Mouse (Mus musculus) heart, postnatal 36 days (tissue): ENCODE measurements around the gene Mrpl33. TPM values are rescaled to one million over a fixed set of nuclear protein-coding genes. Genes with fewer than 3 reads are reported as not detected.

ENCODE experiments used
- DNase-seq, 2 experiments: peaks; one replicate each; pipeline ENCODE4 v3.0.0; 2021 to 2022
- intact Hi-C: fragments of 180-260 bp; cut with DNase I; formaldehyde crosslinking; loops from one replicate; pipeline ENCODE4 v1.15.1; 2025
- microRNA-seq, 2 experiments: library from miRNA; unstranded; fragments of <30 nt; microRNA quantifications; one replicate each; pipeline ENCODE4 v1.2.0; 2021; ENCODE audit warnings: borderline number of aligned reads in 2 of 2
- total RNA-seq, 2 experiments: library from RNA; stranded (reverse); gene quantifications; 2 replicates each; pipeline ENCODE4 v1.2.3; 2021

Gene Mrpl33
- total RNA-seq, 2 experiments from 2014 or later: 314 to 335 TPM

DNA sequence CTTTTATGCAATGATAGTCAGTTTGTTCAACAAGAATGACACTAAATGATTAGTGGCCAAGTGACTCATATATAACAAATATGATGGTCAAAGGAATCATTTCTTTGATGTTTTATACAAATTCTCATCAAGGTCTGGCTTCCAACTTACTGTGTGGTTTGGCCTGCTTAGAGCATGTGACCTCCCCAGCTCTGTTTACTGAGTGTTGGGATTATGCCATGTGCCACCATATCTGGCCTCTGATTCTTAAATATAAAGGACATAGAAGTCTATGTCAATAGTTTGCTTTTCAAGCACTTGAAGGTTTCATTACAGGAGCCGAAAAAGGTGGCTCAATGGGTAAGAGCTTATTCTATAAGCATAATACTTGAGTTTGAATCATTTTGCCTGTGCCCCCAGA is 85.6 kb downstream of the Mrpl33 start:
- intact Hi-C loops: no loop called here
- DNase-seq: no peak

GRCm38 (mm10) chr5:31686040-31686439 is 89.3 kb downstream of the Mrpl33 start:
- intact Hi-C loops: no loop called here
- no peak for DNase-seq

GRCm38 (mm10) chr5:31687972-31688371 is 91.2 kb downstream of the Mrpl33 start:
- DNase-seq: no peak
- intact Hi-C loops: no loop called here

- no peak for DNase-seq
- intact Hi-C loops: no loop called here
Measured at GRCm38 (mm10) chr5:31693191-31693590, 96.5 kb downstream of the Mrpl33 start.

DNA sequence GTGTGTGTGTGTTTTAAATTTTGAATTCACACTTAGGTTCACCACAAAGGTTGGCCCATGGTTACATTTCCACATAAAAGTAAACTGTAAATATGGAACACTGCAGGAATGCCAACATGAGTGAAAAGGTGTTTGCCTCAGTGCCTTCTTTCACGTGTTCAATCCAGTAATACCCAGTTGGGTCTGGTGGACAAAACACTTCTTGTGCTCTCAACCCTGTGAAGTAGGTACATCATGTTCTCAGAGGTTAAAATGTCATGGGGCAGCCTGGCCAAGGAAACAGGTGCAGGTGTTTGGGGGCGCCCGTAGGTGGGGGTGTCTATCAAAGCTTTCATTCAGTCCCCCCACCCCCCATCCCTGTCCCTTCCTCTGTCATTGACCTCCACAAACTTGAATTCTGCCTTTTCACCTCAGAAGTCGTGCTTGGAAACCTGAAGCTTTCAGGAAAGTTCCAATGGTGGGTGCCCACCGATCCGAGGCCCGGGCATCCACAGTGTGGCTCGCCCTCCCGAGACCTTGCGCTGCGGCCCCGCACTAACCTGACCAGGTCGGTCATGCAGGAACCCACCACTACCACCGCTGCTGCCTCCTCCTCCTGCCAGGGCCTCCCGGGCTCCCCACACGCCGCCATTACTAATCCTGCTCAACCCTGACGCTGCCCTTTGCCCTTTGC is 100.4 kb downstream of the Mrpl33 start, which contains the start of gene Rbks:
TSS of gene Rbks (minus strand) at position 657 of the 673 bp plus-strand sequence.
- DNase-seq: no peak
- intact Hi-C loops: loop anchor here (2.0 to 5.0 kb wide), 3 partner anchors 82 to 500 kb away; no protein-coding TSS in a partner anchor

GRCm38 (mm10) chr5:31697644-31698296 is 101.0 kb downstream of the Mrpl33 start, which contains the start of gene Babam2:
TSS of gene Babam2 (plus strand) at chr5:31697684.
- peak; percentile 91 to 95 for DNase-seq
- intact Hi-C loops: loop anchor here (1.0 to 5.0 kb wide), 6 partner anchors 27 to 500 kb away; partner anchors contain the start of gene Fosl2

DNA sequence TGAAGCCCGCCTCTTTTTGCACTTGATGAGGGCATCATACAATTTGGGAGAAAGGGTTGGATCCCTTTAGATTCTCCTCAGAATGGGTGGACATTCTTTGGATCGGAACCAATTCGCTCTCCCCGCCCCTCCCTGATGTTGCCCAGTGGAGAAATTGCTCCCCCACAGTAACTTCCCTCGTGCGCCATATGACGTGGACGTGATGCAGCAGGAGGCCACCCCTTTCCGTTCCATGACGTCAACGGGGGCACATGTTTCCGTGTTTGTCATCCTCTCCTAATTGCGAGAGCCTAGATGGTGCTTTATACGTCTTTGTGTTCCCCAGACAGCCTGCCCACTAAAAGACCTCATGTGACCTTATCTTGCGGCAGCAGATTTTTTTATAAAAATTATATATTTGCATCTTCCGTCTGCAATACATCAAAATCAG is 101.6 kb downstream of the Mrpl33 start:
- intact Hi-C loops: loop anchor here (1.0 to 5.0 kb wide), 5 partner anchors 26 to 499 kb away; partner anchors contain the start of gene Fosl2
- peak; percentile 84 to 86 for DNase-seq

- intact Hi-C loops: loop anchor here (1.0 to 5.0 kb wide), 5 partner anchors 26 to 498 kb away; partner anchors contain the start of gene Fosl2
- no peak for DNase-seq
Measured at GRCm38 (mm10) chr5:31698931-31699330, 102.2 kb downstream of the Mrpl33 start.

GRCm38 (mm10) chr5:31699397-31699796 is 102.7 kb downstream of the Mrpl33 start:
- intact Hi-C loops: loop anchor here (2.0 to 5.0 kb wide), 4 partner anchors 25 to 498 kb away; no protein-coding TSS in a partner anchor
- no peak for DNase-seq

DNA sequence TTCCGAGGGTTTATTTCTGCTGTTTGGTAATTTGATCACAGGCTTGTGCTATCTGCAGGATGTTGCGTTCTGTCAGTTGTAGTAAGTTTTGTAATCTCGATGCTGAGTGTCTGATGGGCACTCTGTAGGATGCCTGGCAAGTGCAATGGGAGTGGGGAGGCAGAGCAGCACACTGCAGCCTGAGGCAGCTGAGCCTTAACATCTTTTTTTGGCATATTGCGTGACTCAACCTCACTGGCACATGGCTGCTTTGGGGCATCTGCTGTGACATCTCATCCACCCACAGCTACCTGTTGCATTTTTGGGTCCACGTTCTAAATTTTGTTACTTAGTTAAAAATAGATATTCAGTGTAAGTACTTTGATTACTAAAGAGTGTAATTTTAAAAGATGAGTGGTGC is 108.2 kb downstream of the Mrpl33 start:
- intact Hi-C loops: no loop called here
- DNase-seq: no peak

DNA sequence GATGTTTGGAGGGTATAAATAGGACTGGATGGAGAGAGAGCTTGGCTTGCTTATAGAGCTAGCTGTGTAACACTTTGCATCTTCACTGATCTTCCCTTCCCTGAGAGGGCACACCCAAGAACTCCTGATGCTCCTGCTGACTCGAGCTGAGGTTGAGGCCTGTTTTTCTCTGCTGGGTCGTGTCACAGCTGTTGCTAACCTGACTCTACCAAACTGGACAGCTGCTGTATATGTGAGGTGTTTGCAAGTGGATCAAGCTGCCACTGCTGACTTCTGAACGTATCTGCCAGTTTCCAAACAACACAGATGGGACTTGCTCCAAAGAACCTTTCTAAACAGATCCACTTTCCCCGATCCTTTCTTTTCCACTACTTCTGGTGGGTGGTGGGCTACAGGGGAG is 110.1 kb downstream of the Mrpl33 start:
- intact Hi-C loops: no loop called here
- no peak for DNase-seq

GRCm38 (mm10) chr5:31709389-31709788 is 112.7 kb downstream of the Mrpl33 start:
- intact Hi-C loops: no loop called here
- no peak for DNase-seq

DNA sequence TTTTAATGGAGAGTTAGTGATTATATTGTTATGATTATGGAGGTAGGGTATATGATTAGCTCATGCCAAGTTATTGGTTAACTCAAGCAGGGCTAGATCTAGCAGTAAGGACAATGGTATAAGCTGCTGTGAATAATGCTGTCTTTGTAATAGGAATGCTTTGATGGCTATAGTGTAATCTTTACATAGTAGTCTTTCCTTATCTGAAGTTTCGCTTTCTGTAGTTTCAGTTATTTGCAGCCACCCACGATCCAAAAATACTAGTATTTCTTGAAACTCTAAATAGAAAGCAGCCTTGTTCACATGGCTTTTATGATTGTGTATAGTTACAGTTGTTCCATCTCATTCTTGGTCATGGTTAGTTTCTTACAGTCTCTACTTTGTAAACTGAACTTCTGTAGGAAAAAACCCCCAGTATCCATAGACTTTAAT is 116.6 kb downstream of the Mrpl33 start:
- intact Hi-C loops: no loop called here
- no peak for DNase-seq

DNA sequence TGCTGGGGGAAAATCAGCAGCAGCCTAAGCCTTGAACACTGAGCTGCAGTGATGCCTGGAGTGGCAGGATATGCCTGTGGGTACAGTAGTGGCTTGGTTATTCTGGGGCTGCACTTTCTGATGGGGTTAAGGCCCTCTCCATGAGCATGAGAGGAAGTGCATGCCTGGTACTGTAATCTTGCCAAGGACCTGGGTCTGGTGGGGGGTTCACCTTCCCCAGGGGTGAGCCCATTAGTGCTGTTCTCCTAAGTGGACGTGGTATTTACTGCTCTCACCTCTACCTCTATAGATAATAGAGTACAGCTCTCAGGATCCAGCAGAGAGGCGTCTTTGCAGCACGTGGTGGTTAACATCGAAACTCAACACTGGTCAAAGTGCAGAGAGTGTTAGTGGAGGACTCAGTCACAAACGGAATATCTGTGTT is 117.1 kb downstream of the Mrpl33 start:
- intact Hi-C loops: no loop called here
- no peak for DNase-seq

Small RNA genes within 50 kb of the gene (microRNA-seq; reads per million reads assigned to microRNA genes)
- gene Mir3473e: 0 reads per million in 2 experiments

Other genes starting within 250 kb of the Mrpl33 start
- gene Zfp512, start 144.5 kb upstream of the Mrpl33 start, total RNA-seq: 10 to 100 TPM; 23.0 to 24.0 TPM
- gene 4930548H24Rik, start 111.2 kb upstream of the Mrpl33 start, total RNA-seq: under 1 TPM in 1 of 2 experiments, not detected in 1; 0.14 TPM
- gene Gpn1, start 102.2 kb upstream of the Mrpl33 start, total RNA-seq: 10 to 100 TPM; 24.7 to 26.0 TPM
- 10 to 100 TPM; 19.8 to 22.8 TPM for gene Slc4a1ap, start 69.9 kb upstream of the Mrpl33 start, total RNA-seq
- 10 to 100 TPM; 13.5 to 13.6 TPM for gene Supt7l, start 69.1 kb upstream of the Mrpl33 start, total RNA-seq
- gene Rbks, start 100.7 kb downstream of the Mrpl33 start, total RNA-seq: 1 to 10 TPM; 3.2 to 3.4 TPM
- gene Babam2, start 100.7 kb downstream of the Mrpl33 start, total RNA-seq: 10 to 100 TPM; 31.6 to 37.3 TPM